Mouse (Mus musculus): ENCODE results near the gene Fxyd4. TPM values are rescaled to one million over a fixed set of nuclear protein-coding genes. Genes with fewer than 3 reads are reported as not detected.
A peak's percentile ranks its signal among the peaks of the same experiment; 100 is the strongest.

The Fxyd4 gene
- total and polyA plus RNA-seq, 2 experiments from 2014 or later, result 0.47 TPM; not detected in 1

DNA sequence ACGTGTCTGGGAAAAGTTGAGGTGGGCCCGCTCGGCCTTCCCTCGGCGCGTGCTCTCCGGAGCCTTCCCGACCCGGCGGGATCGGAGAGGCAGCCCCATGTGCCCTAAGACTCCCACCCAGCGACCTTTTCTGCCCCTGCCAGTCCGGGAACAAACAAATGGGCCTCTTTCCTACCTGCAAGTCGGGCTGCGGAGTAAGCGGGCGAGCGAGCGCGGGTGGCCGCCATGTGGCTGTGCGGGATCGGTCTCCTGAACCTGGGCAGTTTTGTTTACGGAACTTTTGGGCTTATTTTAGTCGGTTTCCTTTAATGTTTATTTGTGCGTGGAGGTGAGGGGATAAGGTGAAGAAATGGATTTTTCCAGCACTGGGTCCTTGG lies 29.5 kb downstream of the Fxyd4 start:
- Histone ChIP-seq H3K9ac (peak overlapping the region; percentile 74), H3K27ac (ENCODE audit: low read depth, low read length) (peak overlapping the region; percentile 86; the same call in 1 of the 2 replicates), H3K27me3 (ENCODE audit: insufficient read depth, low read length) (no peaks in the 10 kb centered on the region), H3K9me3 (ENCODE audit: low read length) (no peaks in the 10 kb centered on the region), H3K4me2 (ENCODE audit: low read depth) (peak overlapping the region; percentile 99), H3K36me3 (ENCODE audit: insufficient read depth) (no peaks in the 10 kb centered on the region), H3K4me3 (ENCODE audit: low read depth, low read length) (peak overlapping the region; percentile 97), H3K4me1 (ENCODE audit: insufficient read depth) (peaks cover 13% of the 10 kb centered on the region; the same call in 1 of the 2 replicates)
- no peak for TF ChIP-seq CTCF (IDR thresholded peaks at IDR 0.05; ENCODE audit: low read depth)
- WGBS, result under 1% methylated on average over 26 of the region's 26 CpGs
- ATAC-seq (no peak), DNase-seq (no peak)

GRCm38 (mm10) chr6:117907301-117907978 lies 30.1 kb downstream of the Fxyd4 start:
- Histone ChIP-seq H3K36me3 (ENCODE audit: insufficient read depth) (no peaks in the 10 kb centered on the region), H3K4me2 (ENCODE audit: low read depth) (peak overlapping the region; percentile 99), H3K27ac (ENCODE audit: low read depth, low read length) (peak overlapping the region; percentile 86), H3K9me3 (ENCODE audit: low read length) (no peaks in the 10 kb centered on the region), H3K9ac (peak overlapping the region; percentile 74), H3K4me3 (ENCODE audit: low read depth, low read length) (peak overlapping the region; percentile 97), H3K27me3 (ENCODE audit: insufficient read depth, low read length) (no peaks in the 10 kb centered on the region), H3K4me1 (ENCODE audit: insufficient read depth) (peaks cover 13% of the 10 kb centered on the region; the same call in 1 of the 2 replicates)
- WGBS, result under 1% methylated on average over 71 of the region's 77 CpGs
- peak; percentile 77 for DNase-seq
- peak; percentile 26; the same call in 1 of the 2 replicates for ATAC-seq
- TF ChIP-seq CTCF (IDR thresholded peaks at IDR 0.05; ENCODE audit: low read depth), result peak; percentile 9; the same call in 1 of the 2 replicates

DNA sequence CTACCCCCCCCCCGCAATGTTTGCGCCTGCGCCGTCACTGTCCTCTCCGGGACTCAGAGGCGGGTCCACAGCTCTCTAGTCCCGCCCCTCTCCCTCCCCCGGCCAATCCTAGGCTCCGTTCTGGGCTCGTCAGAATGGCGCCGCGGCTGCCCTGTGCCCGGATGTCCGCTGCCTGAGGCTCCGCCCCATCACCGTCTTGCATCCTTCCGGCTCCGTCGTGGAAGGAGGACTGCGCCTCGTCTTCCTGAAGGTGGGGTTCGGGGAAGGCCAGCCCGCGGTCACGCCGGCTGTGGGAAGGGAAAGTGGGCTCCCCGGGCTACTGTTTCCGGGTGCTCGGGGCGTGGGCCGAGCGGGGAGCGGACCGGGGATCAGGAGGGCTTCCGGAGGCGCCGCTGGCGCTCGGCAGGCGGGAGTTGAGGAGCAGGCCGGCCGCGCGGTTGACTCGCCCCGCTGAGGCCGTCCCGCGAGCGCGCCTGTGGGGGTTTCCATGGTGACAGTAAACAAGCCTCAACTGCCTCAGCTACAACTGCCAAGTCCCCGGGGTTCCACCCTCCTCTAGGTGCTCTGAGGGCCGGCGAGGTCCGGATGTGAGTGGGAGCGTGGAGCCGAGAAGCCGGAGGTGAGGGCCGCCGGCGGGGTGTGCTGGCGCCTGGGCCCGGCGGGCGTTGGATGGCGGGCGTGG lies 30.8 kb downstream of the Fxyd4 start:
- H3K4me1 ChIP-seq (ENCODE audit: insufficient read depth), result peaks cover 13% of the 10 kb centered on the region; the same call in 1 of the 2 replicates
- DNase-seq (peak; percentile 98), ATAC-seq (peak; percentile 99)
- H3K4me2 ChIP-seq (ENCODE audit: low read depth), result peak overlapping the region; percentile 99
- H3K4me3 ChIP-seq (ENCODE audit: low read depth, low read length), result peak overlapping the region; percentile 97
- H3K27me3 ChIP-seq (ENCODE audit: insufficient read depth, low read length), result no peaks in the 10 kb centered on the region
- no peak; the same call in 1 of the 2 replicates for TF ChIP-seq CTCF (IDR thresholded peaks at IDR 0.05; ENCODE audit: low read depth)
- 2% methylated on average over 62 of the region's 68 CpGs for WGBS
- H3K27ac ChIP-seq (ENCODE audit: low read depth, low read length), result peak overlapping the region; percentile 86
- no peaks in the 10 kb centered on the region for H3K36me3 ChIP-seq (ENCODE audit: insufficient read depth)
- H3K9me3 ChIP-seq (ENCODE audit: low read length), result no peaks in the 10 kb centered on the region
- peak overlapping the region; percentile 74 for H3K9ac ChIP-seq

GRCm38 (mm10) chr6:117906015-117906531 lies 31.4 kb downstream of the Fxyd4 start:
- Histone ChIP-seq H3K36me3 (ENCODE audit: insufficient read depth) (no peaks in the 10 kb centered on the region), H3K4me1 (ENCODE audit: insufficient read depth) (peaks cover 13% of the 10 kb centered on the region; the same call in 1 of the 2 replicates), H3K9me3 (ENCODE audit: low read length) (no peaks in the 10 kb centered on the region), H3K9ac (peak overlapping the region; percentile 62), H3K27me3 (ENCODE audit: insufficient read depth, low read length) (no peaks in the 10 kb centered on the region), H3K27ac (ENCODE audit: low read depth, low read length) (peak overlapping the region; percentile 80), H3K4me2 (ENCODE audit: low read depth) (peak overlapping the region; percentile 99), H3K4me3 (ENCODE audit: low read depth, low read length) (peak overlapping the region; percentile 97)
- TF ChIP-seq CTCF (IDR thresholded peaks at IDR 0.05; ENCODE audit: low read depth), result no peak
- under 1% methylated on average over 25 of the region's 25 CpGs for WGBS
- peak; percentile 83 for DNase-seq
- ATAC-seq, result peak; percentile 40

GRCm38 (mm10) chr6:117905260-117905930 lies 32.1 kb downstream of the Fxyd4 start:
- ATAC-seq, result no peak
- peak overlapping the region; percentile 62; the same call in 1 of the 2 replicates for H3K9ac ChIP-seq
- no peaks in the 10 kb centered on the region for H3K9me3 ChIP-seq (ENCODE audit: low read length)
- H3K4me3 ChIP-seq (ENCODE audit: low read depth, low read length), result peak overlapping the region; percentile 97; the same call in 1 of the 2 replicates
- H3K4me1 ChIP-seq (ENCODE audit: insufficient read depth), result peaks cover 13% of the 10 kb centered on the region; the same call in 1 of the 2 replicates
- peak overlapping the region; percentile 80; the same call in 1 of the 2 replicates for H3K27ac ChIP-seq (ENCODE audit: low read depth, low read length)
- WGBS, result 24% methylated on average over 4 of the region's 4 CpGs
- H3K4me2 ChIP-seq (ENCODE audit: low read depth), result peak overlapping the region; percentile 99
- no peak for TF ChIP-seq CTCF (IDR thresholded peaks at IDR 0.05; ENCODE audit: low read depth)
- no peaks in the 10 kb centered on the region for H3K27me3 ChIP-seq (ENCODE audit: insufficient read depth, low read length)
- H3K36me3 ChIP-seq (ENCODE audit: insufficient read depth), result no peaks in the 10 kb centered on the region
- no peak for DNase-seq

DNA sequence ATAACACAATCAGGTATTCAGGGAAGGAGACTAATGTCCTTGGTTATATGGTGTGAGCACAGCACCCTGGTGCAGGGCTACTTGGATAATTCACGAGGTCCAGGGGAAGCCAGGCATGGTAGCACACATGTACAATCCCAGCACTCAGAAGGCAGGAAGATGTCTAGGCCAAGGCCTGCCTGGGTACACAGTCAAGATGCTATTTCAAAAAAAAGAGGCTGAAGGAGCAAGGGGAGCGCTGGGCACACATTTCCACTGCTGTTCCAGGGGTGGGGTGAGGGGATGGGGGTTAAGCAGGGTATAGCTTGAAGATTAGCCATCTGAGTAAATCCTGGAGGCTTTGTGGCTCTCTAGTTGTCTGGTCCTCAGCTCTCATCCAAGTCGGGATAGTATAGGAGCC lies 33.7 kb downstream of the Fxyd4 start:
- DNase-seq, result no peak
- H3K27me3 ChIP-seq (ENCODE audit: insufficient read depth, low read length), result no peaks in the 10 kb centered on the region
- no peak for TF ChIP-seq CTCF (IDR thresholded peaks at IDR 0.05; ENCODE audit: low read depth)
- H3K4me3 ChIP-seq (ENCODE audit: low read depth, low read length), result no peak overlapping the region
- peaks cover 10% of the 10 kb centered on the region; the same call in 1 of the 2 replicates for H3K4me1 ChIP-seq (ENCODE audit: insufficient read depth)
- H3K9me3 ChIP-seq (ENCODE audit: low read length), result no peaks in the 10 kb centered on the region
- no peak overlapping the region for H3K4me2 ChIP-seq (ENCODE audit: low read depth)
- H3K27ac ChIP-seq (ENCODE audit: low read depth, low read length), result no peak overlapping the region
- no peaks in the 10 kb centered on the region for H3K36me3 ChIP-seq (ENCODE audit: insufficient read depth)
- no peak overlapping the region for H3K9ac ChIP-seq
- WGBS, result 71% methylated on average over 3 of the region's 3 CpGs
- no peak for ATAC-seq

All from forebrain, postnatal 0 days (tissue).